Mouse (Mus musculus) kidney, adult 2 months (tissue): ENCODE measurements around the gene Hist3h2ba.

Source experiments
- CTCF ChIP-seq: fragments of 200-500 bp; conservative IDR thresholded peaks from 2 replicates; pipeline ENCODE4 v1.5.1; 2011; ENCODE audit warnings: low read depth, mild to moderate bottlenecking, control low read depth, low read length, moderate library complexity, mixed read lengths; ENCODE audit not compliant: insufficient read depth, insufficient read length
- POLR2A ChIP-seq: fragments of 200-500 bp; IDR thresholded peaks from one replicate; pipeline ENCODE4 v1.6.1; 2011; ENCODE audit warnings: low read depth, low read length, control low read depth

- TF ChIP-seq CTCF (no peak), POLR2A (no peak)
Observed at GRCm38 (mm10) chr11:58965001-58965760, 16.5 kb downstream of the Hist3h2ba start.
